Mouse (Mus musculus): Measurements from ENCODE around the gene Gm27021.
A peak's percentile ranks its signal among the peaks of the same experiment; 100 is the strongest.

The Gm27021 gene

GRCm38 (mm10) chr8:120598579-120598978 lies 69.3 kb downstream of the Gm27021 start:
- no peak for DNase-seq (ENCODE audit: low spot score)

- peak; percentile 35 for DNase-seq (ENCODE audit: low spot score)
These were observed 71.9 kb downstream of the Gm27021 start for GRCm38 (mm10) chr8:120595963-120596362.

- no peak for DNase-seq (ENCODE audit: low spot score)
These were observed 73.3 kb downstream of the Gm27021 start for GRCm38 (mm10) chr8:120594571-120594970.

GRCm38 (mm10) chr8:120591587-120592292 lies 76.1 kb downstream of the Gm27021 start:
- peak; percentile 26 for DNase-seq (ENCODE audit: low spot score)

GRCm38 (mm10) chr8:120589921-120590320 lies 78.0 kb downstream of the Gm27021 start:
- no peak for DNase-seq (ENCODE audit: low spot score)

- DNase-seq (ENCODE audit: low spot score): peak; percentile 100
These were observed 78.7 kb downstream of the Gm27021 start, which contains the start of gene Gins2 for GRCm38 (mm10) chr8:120588908-120589771. Gins2 (minus strand) TSS chr8:120589304.

GRCm38 (mm10) chr8:120585521-120585920 lies 82.4 kb downstream of the Gm27021 start:
- no peak for DNase-seq (ENCODE audit: low spot score)

- DNase-seq (ENCODE audit: low spot score): no peak
These were observed 86.1 kb downstream of the Gm27021 start for GRCm38 (mm10) chr8:120581811-120582210.

- no peak for DNase-seq (ENCODE audit: low spot score)
These were observed 86.5 kb downstream of the Gm27021 start for GRCm38 (mm10) chr8:120581329-120581728.

GRCm38 (mm10) chr8:120580336-120581000 lies 87.4 kb downstream of the Gm27021 start:
- no peak for DNase-seq (ENCODE audit: low spot score)

GRCm38 (mm10) chr8:120577821-120578220 lies 90.1 kb downstream of the Gm27021 start:
- no peak for DNase-seq (ENCODE audit: low spot score)

GRCm38 (mm10) chr8:120575801-120576200 lies 92.1 kb downstream of the Gm27021 start:
- no peak for DNase-seq (ENCODE audit: low spot score)

GRCm38 (mm10) chr8:120574941-120575340 lies 92.9 kb downstream of the Gm27021 start:
- DNase-seq (ENCODE audit: low spot score): no peak

GRCm38 (mm10) chr8:120573866-120574265 lies 94.0 kb downstream of the Gm27021 start:
- DNase-seq (ENCODE audit: low spot score): no peak

GRCm38 (mm10) chr8:120572534-120572933 lies 95.3 kb downstream of the Gm27021 start:
- DNase-seq (ENCODE audit: low spot score): peak; percentile 67

GRCm38 (mm10) chr8:120571561-120571960 lies 96.3 kb downstream of the Gm27021 start:
- DNase-seq (ENCODE audit: low spot score): no peak

- peak; percentile 66 for DNase-seq (ENCODE audit: low spot score)
These were observed 97.8 kb downstream of the Gm27021 start for GRCm38 (mm10) chr8:120569939-120570715.

- DNase-seq (ENCODE audit: low spot score): no peak
These were observed 98.8 kb downstream of the Gm27021 start for GRCm38 (mm10) chr8:120569123-120569522.

GRCm38 (mm10) chr8:120568164-120568798 lies 99.6 kb downstream of the Gm27021 start:
- no peak for DNase-seq (ENCODE audit: low spot score)

GRCm38 (mm10) chr8:120567731-120568130 lies 100.1 kb downstream of the Gm27021 start:
- no peak for DNase-seq (ENCODE audit: low spot score)

- DNase-seq (ENCODE audit: low spot score): no peak
These were observed 101.2 kb downstream of the Gm27021 start for GRCm38 (mm10) chr8:120566681-120567080.
